Mouse (Mus musculus) myocyte (in vitro differentiated cells): ENCODE data around the gene Arrdc2.

ENCODE experiments used
- CEBPB ChIP-seq: IDR thresholded peaks from 2 replicates; pipeline ENCODE4 v1.6.1; 2011; ENCODE audit warnings: mild to moderate bottlenecking, moderate library complexity; ENCODE audit not compliant: poor library complexity, insufficient read depth, severe bottlenecking
- POLR2A ChIP-seq: IDR thresholded peaks from one replicate; pipeline ENCODE4 v1.6.1; 2011; ENCODE audit warnings: low read depth, mild to moderate bottlenecking, control low read depth, moderate library complexity; ENCODE audit not compliant: insufficient read length
- POLR2AphosphoS2 ChIP-seq: IDR thresholded peaks from one replicate; pipeline ENCODE4 v1.6.1; 2011; ENCODE audit warnings: low read depth, control low read depth; ENCODE audit not compliant: insufficient read length

GRCm38 (mm10) chr8:70810962-70811680, 28.4 kb downstream of the Arrdc2 start:
- no peak for TF ChIP-seq POLR2A
- no peak for TF ChIP-seq CEBPB
- no peak for TF ChIP-seq POLR2AphosphoS2
